Mouse (Mus musculus) CH12.LX (cell line): ENCODE measurements at regions not wholly inside any gene's neighbourhood (a gene's known extent, or its start where the extent isn't known, plus 50 kb on each side); places are given as distances from the start of the nearest gene placed in this dataset.

ENCODE experiments used
- CTCF ChIP-seq, 2 experiments: IDR thresholded peaks in 1 of 2; conservative IDR thresholded peaks in 1 of 2; 2 replicates each; pipeline ENCODE4 v1.5.1; 2011 to 2012; ENCODE audit warnings: low read depth in 2 of 2, low read length in 2 of 2, improper control_type of control experiment in 1 of 2, inconsistent platforms in 1 of 2, mild to moderate bottlenecking in 1 of 2, moderate library complexity in 1 of 2
- IRF4 ChIP-seq: IDR thresholded peaks from 2 replicates; pipeline ENCODE4 v1.6.1; 2014; ENCODE audit warnings: low read depth, mild to moderate bottlenecking, inconsistent platforms, low read length, improper control_type of control experiment
- JUND ChIP-seq: conservative IDR thresholded peaks from 2 replicates; pipeline ENCODE4 v1.6.1; 2011; ENCODE audit warnings: low read depth, low read length, improper control_type of control experiment
- MEF2A ChIP-seq: IDR thresholded peaks from 2 replicates; pipeline ENCODE4 v1.6.1; 2014; ENCODE audit warnings: low read depth, mild to moderate bottlenecking, inconsistent platforms, low read length, improper control_type of control experiment, borderline replicate concordance
- MXI1 ChIP-seq: IDR thresholded peaks from 2 replicates; pipeline ENCODE4 v1.6.1; 2011; ENCODE audit warnings: mild to moderate bottlenecking, low read depth, low read length, improper control_type of control experiment
- NRF1 ChIP-seq: IDR thresholded peaks from 2 replicates; pipeline ENCODE4 v1.6.1; 2014; ENCODE audit warnings: low read depth, mild to moderate bottlenecking, inconsistent platforms, low read length, improper control_type of control experiment, moderate library complexity
- RAD21 ChIP-seq: IDR thresholded peaks from 2 replicates; pipeline ENCODE4 v1.6.1; 2011; ENCODE audit warnings: low read depth, mild to moderate bottlenecking, low read length, improper control_type of control experiment, moderate library complexity
- RCOR1 ChIP-seq: conservative IDR thresholded peaks from 2 replicates; pipeline ENCODE4 v1.6.1; 2012; ENCODE audit warnings: low read depth, mild to moderate bottlenecking, inconsistent platforms, low read length, improper control_type of control experiment
- SMC3 ChIP-seq: IDR thresholded peaks from 2 replicates; pipeline ENCODE4 v1.6.1; 2011; ENCODE audit warnings: low read depth, low read length, improper control_type of control experiment

DNA sequence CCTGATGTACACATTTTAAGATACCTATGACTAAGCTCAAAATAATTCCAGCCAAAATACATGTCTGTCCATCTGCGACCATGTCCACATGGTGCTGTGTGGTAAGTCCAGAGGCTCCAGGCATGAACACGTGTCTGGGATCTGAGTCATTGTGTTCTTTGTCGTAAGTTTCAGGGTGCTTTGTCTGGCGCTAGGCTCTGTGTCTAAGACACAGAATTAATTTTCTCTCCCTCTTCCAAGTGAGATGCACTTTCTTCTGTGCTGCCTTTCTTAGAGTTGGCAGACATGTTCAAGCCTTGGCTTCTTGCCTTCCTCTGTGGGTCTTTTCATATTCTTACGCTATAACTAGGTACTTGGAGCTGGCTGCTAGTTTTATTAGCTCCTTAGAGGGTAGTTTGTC, 573.5 kb upstream of the Fam98a start:
- TF ChIP-seq CTCF (conservative IDR thresholded peaks at IDR 0.05 in 1 of 2, IDR thresholded peaks at IDR 0.05 in 1 of 2; ENCODE audit: low read depth in 2 of 2, low read length in 2 of 2) (no peak), RCOR1 (no peak), IRF4 (no peak), MEF2A (no peak), NRF1 (no peak), RAD21 (no peak), SMC3 (no peak), JUND (no peak), MXI1 (no peak)
